Mouse (Mus musculus) spleen, adult 18-20 months (tissue): ENCODE results near the gene Stat5b.
A peak's percentile ranks its signal among the peaks of the same experiment; 100 is the strongest.

ENCODE experiments used
- DNase-seq, 2 experiments: peaks; one replicate each; pipeline ENCODE4 v3.0.0; 2022; ENCODE audit warnings: mixed read lengths in 2 of 2

Gene Stat5b

DNA sequence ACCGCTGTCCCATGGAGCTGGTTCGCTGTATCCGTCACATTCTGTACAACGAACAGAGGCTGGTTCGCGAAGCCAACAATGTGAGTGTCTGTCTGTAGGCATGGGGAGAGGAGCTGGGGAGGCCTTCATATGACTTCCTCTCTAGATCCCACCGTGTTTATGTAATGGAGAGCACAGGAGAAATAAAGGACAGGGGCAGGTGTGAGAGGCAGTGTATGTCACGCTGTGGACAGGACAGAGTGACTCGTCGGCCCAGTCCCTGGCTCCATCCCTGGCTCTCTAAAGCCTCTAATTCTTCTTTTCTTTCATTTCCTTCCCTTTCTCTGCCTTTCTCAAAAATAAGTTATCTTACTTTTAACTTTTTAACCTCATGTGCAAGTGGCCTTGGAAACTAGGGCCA is 12.6 kb upstream of the Stat5b start:
- DNase-seq: no peak

- DNase-seq: no peak
These were observed 11.3 kb upstream of the Stat5b start for GRCm38 (mm10) chr11:100861836-100862235.

DNA sequence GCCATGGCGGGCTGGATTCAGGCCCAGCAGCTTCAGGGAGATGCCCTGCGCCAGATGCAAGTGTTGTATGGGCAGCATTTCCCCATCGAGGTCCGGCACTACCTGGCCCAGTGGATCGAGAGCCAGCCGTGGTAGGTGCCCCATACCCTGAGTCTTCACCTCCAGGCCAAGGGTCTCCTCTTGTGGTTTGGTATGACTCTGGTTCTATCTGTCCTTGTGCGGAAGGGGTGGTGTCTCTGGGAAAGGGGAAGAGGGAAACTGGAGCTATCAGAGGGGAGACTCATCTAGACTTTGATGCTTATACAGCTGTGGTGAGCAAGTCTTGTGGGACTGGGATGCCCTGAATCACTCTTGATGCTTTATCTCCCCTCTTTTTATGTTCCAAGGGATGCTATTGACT is 10.8 kb upstream of the Stat5b start:
- DNase-seq: no peak

DNA sequence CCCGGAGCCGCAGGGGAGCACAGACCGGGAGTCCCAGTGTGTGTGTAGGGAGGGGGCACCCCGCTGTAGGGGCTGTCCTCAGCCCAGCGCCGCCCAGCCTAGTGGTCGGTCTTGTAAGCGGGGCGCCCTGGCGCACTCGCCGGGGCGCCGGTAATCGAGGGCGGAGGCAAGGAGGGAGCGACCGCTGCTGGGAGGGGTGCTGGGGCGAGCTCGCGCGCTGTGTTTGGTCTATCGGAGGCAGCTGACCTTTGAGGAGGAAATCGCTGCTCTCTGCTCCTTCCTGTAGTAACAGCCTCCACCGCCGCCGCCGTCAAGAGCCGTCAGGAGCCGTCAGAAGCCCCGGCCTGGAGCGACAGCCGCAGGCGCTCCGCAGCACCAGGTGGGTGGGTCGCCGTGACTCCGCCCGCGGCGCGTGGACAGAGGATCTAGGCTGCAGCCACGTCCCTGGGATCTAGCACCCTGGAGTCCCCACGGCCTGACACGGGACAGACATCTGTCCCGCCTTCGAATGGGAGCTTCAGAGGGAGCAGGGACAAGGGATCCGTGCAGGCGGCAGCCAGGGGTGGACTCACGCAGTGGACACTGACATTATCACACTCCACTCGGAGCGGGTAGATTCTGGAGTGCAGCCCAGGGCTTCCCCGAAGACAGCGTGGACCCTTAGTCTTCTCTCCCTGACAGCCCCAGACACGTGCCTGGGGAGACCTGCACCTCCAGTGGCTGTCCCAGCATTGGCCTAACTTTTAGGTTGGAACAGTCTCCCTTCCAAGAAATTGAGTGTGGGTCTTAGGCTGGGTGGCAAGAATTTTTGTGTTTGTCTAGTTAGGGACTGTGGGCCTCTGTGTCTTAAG is 9.9 kb upstream of the Stat5b start:
- DNase-seq: peak; percentile 83 to 86

DNA sequence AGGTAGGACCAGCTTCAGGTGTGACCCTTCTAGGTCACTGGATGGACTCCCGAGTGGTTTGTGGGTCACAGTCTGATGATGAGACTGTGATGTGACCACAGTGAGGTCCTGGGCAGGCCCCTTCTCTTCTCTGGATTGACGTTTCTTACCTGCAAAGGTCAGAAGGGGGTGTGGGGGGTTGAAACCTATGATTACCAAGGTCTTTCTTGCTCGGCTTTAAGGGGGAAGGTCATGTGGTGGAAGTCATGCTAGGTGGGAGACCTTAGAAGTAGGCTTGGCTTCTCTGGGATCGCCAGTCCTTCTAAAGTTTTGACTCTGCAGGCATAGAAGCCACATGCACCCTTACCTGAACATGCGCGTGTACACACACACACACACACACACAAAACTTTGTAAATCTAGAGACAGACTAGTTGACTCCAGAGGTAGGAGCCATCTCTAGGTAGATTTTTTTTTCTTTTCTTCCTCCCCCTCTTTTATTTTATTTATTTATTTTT is 9.1 kb upstream of the Stat5b start:
- DNase-seq: no peak

DNA sequence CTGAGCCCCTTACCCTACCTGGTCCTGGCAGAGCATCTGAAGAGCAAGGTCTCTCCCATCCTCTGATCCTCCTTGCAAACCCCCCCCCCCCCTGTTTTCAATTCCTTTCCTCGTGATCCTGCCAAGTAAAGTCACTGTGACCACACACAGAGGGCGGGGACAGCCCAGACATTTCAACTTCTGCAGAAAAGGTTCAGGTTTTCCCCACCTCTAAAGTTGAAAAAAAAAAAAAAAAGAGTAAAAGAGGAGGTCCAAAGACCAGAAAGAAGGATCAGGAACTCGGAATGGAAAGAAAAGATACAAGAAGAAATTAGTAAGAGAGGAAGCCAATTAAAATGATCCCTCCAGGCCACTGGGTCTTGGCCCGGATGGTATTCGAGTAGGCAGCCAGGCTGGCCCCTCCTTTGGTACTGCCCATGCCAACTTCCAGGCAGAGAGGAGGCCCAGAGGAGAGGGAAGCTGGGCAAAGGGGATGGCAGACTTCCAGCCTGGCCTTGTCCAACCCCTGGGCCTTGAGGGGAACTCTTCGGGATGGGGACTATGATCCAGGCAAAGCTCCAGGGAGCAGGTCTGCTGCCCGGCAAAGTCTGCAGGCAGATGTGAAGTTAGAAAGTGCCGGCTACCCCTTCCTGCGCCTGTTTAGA is 8.5 kb upstream of the Stat5b start, which contains the start of gene Stat5a:
Gene Stat5a, plus strand, starts transcription at position 417 of the 644 bp plus-strand sequence.
- no peak for DNase-seq

DNA sequence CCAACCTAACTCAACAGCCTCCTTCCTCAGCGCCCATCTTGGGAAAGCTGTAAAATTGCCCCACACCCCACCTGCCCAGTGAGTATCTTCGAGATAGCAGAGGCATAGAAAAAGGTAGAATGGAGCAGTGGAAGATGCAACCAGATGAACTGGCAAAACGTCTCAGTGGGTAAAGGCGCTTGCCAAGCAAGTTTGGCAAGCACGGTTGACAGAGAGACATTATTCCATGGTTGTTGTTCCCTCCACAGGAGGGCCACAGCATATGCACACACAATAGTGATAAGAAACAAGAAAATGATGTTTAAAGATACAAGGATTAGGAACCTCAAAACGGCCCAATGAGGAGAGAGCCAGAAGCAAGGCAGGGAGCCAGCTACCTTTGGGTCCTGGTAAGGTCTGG is 7.4 kb upstream of the Stat5b start:
- DNase-seq: no peak

DNA sequence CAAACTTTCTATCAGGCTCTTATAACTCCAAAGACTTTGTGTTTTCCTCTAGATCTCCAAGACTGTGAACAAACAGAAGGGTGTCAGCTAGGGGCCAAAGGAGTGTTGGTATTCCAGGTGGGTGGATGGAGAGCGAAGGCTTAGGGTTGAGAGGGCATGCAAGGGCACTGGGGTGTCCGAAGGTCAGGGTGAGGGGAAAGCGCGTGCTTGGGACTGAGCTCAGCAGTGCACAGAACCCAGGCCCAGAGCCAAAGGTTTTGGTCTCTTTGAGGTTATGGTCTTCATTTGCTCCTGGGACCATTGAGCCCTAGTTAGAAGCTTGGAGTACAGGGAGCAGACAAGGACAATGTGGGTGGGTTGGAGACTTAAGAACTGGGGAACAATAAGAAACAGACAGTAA is 4.7 kb upstream of the Stat5b start:
- DNase-seq: no peak

- no peak for DNase-seq
These were observed 3.7 kb upstream of the Stat5b start for GRCm38 (mm10) chr11:100854268-100854667.

GRCm38 (mm10) chr11:100853018-100853417 is 2.5 kb upstream of the Stat5b start:
- no peak for DNase-seq

DNA sequence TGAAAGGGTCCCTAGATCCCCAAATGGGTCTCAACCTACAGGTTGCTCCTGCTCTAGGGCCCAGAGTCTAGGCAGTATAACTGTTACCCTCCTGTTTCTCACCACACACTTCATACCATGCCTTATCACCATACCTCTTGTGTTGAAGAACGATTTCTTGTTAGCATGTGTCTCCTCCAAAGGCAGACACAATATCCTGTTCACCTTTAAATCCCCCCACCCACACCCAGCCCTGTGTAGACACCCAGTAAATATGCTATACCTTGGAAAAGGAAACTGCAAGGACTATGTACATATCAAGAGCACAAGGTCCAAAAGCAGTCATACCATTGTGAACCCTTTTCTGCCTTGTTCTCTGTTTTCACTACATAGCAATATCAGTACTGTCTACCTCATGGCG is 1.6 kb upstream of the Stat5b start:
- no peak for DNase-seq

DNA sequence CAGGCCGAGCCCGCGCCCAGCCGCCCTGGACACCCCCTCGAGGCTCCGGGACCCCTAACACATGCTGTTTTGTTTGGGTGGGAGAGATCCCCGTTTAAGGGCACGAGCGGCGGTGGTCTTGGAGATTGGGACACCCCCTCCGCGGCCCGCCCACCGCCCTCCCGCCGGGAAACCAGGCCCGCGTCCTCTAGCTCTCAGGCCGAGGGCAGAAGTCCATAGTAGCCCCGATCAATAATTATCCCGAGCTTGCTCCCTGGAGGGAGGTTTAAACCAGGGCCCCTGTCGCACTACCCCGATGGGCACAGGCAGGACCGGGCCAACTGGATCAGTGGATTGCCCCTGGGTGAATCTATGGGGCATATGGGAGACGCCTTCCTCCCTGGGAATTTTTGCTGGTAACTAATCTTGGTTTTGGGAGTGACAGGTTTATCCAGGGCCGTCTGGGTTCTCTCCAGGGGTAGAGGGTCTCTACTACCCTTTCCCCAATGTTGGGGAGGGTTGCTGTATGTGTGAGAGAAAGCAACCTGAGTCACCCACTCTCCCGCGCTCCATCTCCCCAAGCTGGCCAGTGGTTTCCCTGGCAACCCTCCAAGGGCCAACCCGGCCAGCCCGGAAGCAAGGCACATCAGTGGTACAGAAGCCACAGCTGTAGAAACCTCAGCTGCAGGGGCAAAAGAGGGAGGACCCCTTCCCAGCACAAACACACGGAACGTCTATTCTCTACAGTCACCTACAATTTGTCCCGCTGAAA is 429 bp upstream of the Stat5b start:
- peak in 1 of 2 experiments; percentile 36 for DNase-seq

- DNase-seq: no peak
These were observed 977 bp downstream of the Stat5b start for GRCm38 (mm10) chr11:100849456-100850037.

DNA sequence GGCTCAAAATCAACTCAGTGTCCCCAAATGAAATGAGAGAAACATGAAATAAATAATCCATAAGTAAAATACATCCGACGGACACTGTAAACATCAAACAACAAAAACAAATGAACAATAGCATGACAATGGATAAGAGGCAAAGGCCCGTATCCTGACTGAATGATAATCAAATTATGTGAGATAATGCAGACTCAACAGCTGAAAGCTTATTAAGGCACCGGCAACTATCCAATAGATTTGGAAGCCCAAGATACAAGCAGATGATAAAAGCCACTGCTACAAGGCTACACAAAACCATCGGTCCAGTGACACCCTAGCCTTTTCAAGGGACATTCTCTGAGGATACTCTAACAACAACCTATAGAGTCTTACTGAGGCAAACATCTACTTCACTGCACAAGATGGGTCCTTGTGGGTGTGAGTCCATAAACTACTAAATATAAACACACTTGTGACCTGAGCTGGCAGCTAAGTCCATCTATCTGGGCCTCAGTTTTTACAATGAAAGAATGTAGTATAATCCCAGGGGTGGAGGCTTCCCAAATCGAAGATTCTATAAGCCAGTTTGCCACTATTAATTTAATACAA is 1.6 kb downstream of the Stat5b start:
- DNase-seq: no peak

GRCm38 (mm10) chr11:100848080-100848479 is 2.4 kb downstream of the Stat5b start:
- DNase-seq: no peak

GRCm38 (mm10) chr11:100847572-100847971 is 3.0 kb downstream of the Stat5b start:
- DNase-seq: no peak

DNA sequence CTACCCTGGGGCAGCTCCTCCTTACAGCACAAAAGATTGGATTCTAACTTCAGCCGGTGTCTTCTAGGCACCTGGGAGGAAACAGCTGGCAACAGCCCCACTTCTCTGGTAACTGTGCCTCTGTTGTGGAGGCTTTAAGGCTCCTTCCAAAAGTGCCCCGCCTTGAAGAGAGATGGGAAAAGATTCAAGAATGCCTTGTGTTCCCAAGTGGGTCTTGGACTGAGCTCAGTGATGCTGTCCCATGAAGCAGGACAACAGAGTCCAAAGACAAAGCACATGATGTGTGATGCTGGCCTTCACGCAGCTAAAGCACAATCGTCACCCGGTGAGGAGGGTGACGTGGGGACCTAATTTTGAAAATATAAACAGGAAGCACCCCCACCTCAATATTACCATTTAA is 4.7 kb downstream of the Stat5b start:
- DNase-seq: no peak

DNA sequence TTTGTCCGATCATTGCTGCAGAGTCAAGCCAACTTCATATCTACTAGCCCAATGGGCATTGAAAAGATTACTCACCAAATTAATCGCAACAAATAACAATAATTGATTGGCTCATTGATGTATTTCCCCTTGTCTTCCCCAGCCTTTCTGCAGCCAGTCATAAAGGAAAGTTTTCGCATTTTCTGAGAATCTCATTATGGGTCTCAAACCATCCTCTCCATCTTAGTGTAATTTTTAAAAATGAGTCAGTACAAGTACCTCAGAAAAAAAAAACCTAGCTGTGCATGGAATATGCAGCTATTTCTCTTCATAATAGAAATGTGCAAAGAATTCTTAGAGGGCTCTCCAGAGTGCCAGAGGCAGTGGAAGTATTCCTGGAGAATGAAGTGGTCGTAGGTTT is 6.4 kb downstream of the Stat5b start:
- DNase-seq: no peak

DNA sequence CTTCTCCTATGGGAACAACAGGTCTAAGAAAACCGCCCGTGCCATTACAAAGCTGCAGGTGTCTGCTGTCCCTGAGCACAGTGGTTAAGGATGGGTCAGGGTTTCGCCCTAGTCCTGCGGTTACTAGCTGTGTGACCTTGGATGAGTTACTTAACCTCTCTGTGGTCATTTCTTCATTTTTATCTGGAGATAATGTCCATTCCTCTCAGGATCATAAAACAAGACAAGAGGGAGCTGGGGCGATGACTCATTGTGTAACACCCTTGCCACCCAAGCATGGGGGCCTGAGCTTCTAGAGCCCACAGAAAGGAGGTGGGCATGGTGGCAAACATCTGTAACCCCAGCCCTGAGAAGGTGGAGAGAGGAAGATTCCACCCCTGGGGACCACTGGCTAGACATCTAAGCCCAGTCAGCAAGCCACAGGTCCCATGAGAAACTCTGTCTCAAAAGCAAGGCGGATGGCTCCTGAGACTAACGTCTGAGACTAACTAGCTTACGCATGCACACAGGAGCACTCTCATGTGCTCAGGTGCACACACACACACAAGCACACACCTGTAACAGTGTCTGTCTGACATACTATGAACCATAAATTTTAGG is 7.4 kb downstream of the Stat5b start:
- DNase-seq: no peak

- no peak for DNase-seq
These were observed 8.5 kb downstream of the Stat5b start for GRCm38 (mm10) chr11:100842025-100842424.

DNA sequence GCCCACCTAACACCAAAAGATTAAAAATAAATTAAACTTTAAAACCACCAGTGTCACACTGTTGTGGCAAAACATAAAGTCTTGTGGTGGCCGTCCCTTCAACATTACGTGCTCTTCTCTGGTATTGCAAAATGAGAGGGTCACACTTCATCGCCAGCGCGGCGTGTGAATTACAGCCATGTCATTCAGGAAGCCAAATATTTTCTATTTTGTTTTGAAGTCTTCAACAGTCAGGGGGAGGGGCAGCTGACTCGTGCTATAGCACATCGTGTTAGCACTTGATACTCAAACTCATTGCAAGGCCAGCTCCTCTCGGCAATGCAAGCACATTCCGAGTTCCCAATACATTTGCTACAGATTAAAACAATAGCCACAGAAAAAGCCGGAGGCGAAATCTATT is 9.7 kb downstream of the Stat5b start:
- DNase-seq: no peak

DNA sequence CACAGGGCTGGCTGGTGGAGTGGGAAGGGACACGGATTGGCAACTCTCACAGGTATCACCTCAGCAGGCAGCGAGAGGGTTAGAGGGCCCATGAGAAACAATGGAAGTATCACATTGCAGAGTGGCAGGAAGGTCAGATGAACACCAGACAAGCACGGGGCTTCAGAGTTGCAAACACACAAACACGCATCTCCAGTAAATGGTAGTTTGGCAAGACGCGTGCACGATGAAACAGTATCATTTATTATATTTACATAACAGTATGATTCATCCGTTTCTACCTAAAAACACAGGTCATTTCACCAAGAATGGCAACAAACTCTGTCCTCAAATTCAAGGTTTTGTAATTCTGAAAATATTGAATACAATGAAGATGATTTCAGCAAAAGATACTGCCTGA is 11.0 kb downstream of the Stat5b start:
- no peak for DNase-seq
